Mouse (Mus musculus) myocyte (in vitro differentiated cells): Measurements from ENCODE around the gene Arhgef7. TPM values are rescaled to one million over a fixed set of nuclear protein-coding genes. Genes with fewer than 3 reads are reported as not detected.
"Not testable (repeated sequence)": the region's sequence is repeated elsewhere in the genome, so short reads cannot be mapped to it uniquely, and the experiment has no call there.

Source experiments
- H3K27me3 ChIP-seq: one replicate; pipeline ENCODE4 v1.6.1; 2011; ENCODE audit not compliant: control insufficient read depth, insufficient read depth, insufficient read length
- H3K36me3 ChIP-seq: one replicate; pipeline ENCODE4 v1.6.1; 2011; ENCODE audit not compliant: control insufficient read depth, insufficient read depth
- H3K4me2 ChIP-seq: one replicate; pipeline ENCODE4 v1.6.1; 2011; ENCODE audit warnings: low read depth, control low read depth
- H3K4me3 ChIP-seq: one replicate; pipeline ENCODE4 v1.5.1; 2011; ENCODE audit warnings: mild to moderate bottlenecking, control low read depth, moderate library complexity
- H3K79me2 ChIP-seq: one replicate; pipeline ENCODE4 v1.6.1; 2011; ENCODE audit not compliant: control insufficient read depth, insufficient read depth
- H3ac ChIP-seq: one replicate; pipeline ENCODE4 v1.6.1; 2011; ENCODE audit not compliant: control insufficient read depth, insufficient read length
- CEBPB ChIP-seq: IDR thresholded peaks from 2 replicates; pipeline ENCODE4 v1.6.1; 2011; ENCODE audit warnings: mild to moderate bottlenecking, moderate library complexity; ENCODE audit not compliant: poor library complexity, insufficient read depth, severe bottlenecking
- E2F4 ChIP-seq: IDR thresholded peaks from one replicate; pipeline ENCODE4 v1.6.1; 2011; ENCODE audit warnings: mild to moderate bottlenecking, control low read depth, moderate library complexity; ENCODE audit not compliant: insufficient read depth
- MAX ChIP-seq: IDR thresholded peaks from one replicate; pipeline ENCODE4 v1.6.1; 2011; ENCODE audit warnings: low read depth, mild to moderate bottlenecking, control low read depth
- MYOD1 ChIP-seq, 3 experiments: IDR thresholded peaks; one replicate each; pipeline ENCODE4 v1.6.1; 2011; ENCODE audit warnings: control low read depth in 2 of 3, low read depth in 2 of 3, mild to moderate bottlenecking in 2 of 3, moderate library complexity in 1 of 3; ENCODE audit not compliant: insufficient read length in 2 of 3, control insufficient read depth in 1 of 3
- MYOG ChIP-seq, 3 experiments: IDR thresholded peaks; one replicate each; pipeline ENCODE4 v1.6.1; 2011; ENCODE audit warnings: control low read depth in 2 of 3, low read depth in 2 of 3, mild to moderate bottlenecking in 2 of 3; ENCODE audit not compliant: insufficient read length in 2 of 3, control insufficient read depth in 1 of 3, insufficient read depth in 1 of 3
- POLR2A ChIP-seq: IDR thresholded peaks from one replicate; pipeline ENCODE4 v1.6.1; 2011; ENCODE audit warnings: low read depth, mild to moderate bottlenecking, control low read depth, moderate library complexity; ENCODE audit not compliant: insufficient read length
- POLR2AphosphoS2 ChIP-seq: IDR thresholded peaks from one replicate; pipeline ENCODE4 v1.6.1; 2011; ENCODE audit warnings: low read depth, control low read depth; ENCODE audit not compliant: insufficient read length
- REST ChIP-seq: IDR thresholded peaks from one replicate; pipeline ENCODE4 v1.6.1; 2011; ENCODE audit warnings: mild to moderate bottlenecking, control low read depth, moderate library complexity; ENCODE audit not compliant: insufficient read depth, insufficient read length
- SRF ChIP-seq: IDR thresholded peaks from one replicate; pipeline ENCODE4 v1.6.1; 2011; ENCODE audit warnings: low read depth; ENCODE audit not compliant: control insufficient read depth, insufficient read length
- TCF12 ChIP-seq: IDR thresholded peaks from one replicate; pipeline ENCODE4 v1.6.1; 2011; ENCODE audit warnings: mild to moderate bottlenecking, control low read depth; ENCODE audit not compliant: poor library complexity, insufficient read depth, severe bottlenecking
- TCF3 ChIP-seq: IDR thresholded peaks from one replicate; pipeline ENCODE4 v1.6.1; 2011; ENCODE audit warnings: low read depth, control low read depth; ENCODE audit not compliant: insufficient read length
- USF1 ChIP-seq: IDR thresholded peaks from one replicate; pipeline ENCODE4 v1.6.1; 2011; ENCODE audit warnings: low read depth, mild to moderate bottlenecking, control low read depth, moderate library complexity
- polyA plus RNA-seq: library from polyadenylated mRNA; unstranded; fragments of >200 nt; fragmentation: generic; extraction: Trizol; gene quantifications from one replicate; pipeline ENCODE4 v1.2.1, GENCODE M21; 2012; ENCODE audit warnings: missing spikeins

Gene Arhgef7
- polyA plus RNA-seq, 1 experiment = 24.5 TPM

DNA sequence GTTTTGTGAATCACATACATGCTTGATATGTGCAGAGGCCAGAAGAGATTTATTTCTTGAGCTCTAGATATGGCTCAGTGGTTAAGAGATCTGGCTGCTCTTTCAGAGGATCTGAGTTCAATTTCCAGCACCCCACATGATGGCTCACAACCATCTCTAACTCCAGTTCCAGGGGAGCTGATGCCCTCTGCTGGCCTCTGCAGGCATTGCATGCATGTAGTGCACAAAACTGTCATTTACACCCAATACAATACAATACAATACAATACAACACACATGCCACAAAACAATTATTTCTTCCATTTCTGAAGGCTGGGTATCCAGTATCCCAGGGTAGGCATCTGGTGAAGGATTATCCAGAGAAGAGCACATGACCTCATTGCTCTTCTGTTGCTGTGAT, 140.3 kb downstream of the Arhgef7 start:
- H3K4me3 ChIP-seq = no peak overlapping the region
- H3K27me3 ChIP-seq = no peaks in the 10 kb centered on the region
- no peaks in the 10 kb centered on the region for H3K36me3 ChIP-seq
- no peak overlapping the region for H3K4me2 ChIP-seq
- H3K79me2 ChIP-seq = no peaks in the 10 kb centered on the region
- TF ChIP-seq USF1 (no peak), TCF3 (no peak), E2F4 (no peak), CEBPB (no peak), MAX (no peak), POLR2AphosphoS2 (no peak), REST (no peak), MYOG (IDR thresholded peaks at IDR 0.05; ENCODE audit: control insufficient read depth in 1 of 3, insufficient read depth in 1 of 3, insufficient read length in 2 of 3, low read depth in 2 of 3) (no peak)
- no peak overlapping the region for H3ac ChIP-seq

DNA sequence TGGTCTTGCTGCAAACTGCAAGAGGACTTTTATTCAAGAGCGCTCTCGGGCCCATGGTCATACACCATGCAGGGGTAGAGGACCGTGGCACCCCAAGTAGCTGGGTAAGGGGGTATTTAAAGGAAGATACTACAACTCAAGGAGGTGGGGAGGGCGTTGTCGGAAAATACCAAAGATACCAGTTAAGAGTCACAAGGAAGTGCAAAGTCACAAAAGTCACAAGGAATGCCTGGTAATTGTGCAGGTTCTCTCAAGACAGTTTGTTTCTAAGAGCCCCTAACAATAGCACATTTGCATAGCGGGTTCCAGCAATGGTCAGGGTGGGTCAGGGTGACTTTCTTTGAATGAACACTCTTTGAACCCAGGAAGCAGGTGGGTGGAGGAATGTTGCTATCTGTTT, 146.7 kb downstream of the Arhgef7 start:
- H3K27me3 ChIP-seq, H3K4me3 ChIP-seq, H3K36me3 ChIP-seq, H3K4me2 ChIP-seq, H3K79me2 ChIP-seq, H3ac ChIP-seq: not testable (repeated sequence)

DNA sequence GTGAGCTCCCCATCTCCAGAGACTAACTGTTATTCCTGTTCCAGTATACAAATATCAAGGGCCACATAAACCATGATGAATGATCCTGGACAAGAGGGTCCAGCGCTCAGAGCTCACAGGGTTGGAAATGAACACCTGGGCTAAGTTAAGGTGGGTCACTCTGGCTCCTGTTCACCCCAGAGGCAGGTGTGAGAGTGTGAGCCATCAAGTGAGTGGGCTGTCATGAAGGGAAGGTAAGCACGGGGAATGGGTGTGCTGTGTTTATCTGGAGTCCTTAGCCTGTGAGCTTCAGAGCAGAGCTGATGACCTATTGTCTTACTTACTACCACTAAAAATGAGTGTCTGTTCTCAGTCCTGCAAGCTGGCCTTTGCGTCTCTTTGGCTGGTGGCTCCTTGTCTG, 157.1 kb downstream of the Arhgef7 start:
- Histone ChIP-seq H3K36me3 (no peaks in the 10 kb centered on the region), H3K4me3 (no peak overlapping the region), H3K4me2 (no peak overlapping the region), H3K27me3 (no peaks in the 10 kb centered on the region), H3K79me2 (no peaks in the 10 kb centered on the region), H3ac (no peak overlapping the region)
- TF ChIP-seq CEBPB (no peak), TCF3 (no peak), USF1 (no peak), E2F4 (no peak), MYOG (IDR thresholded peaks at IDR 0.05; ENCODE audit: control insufficient read depth in 1 of 3, insufficient read depth in 1 of 3, insufficient read length in 2 of 3, low read depth in 2 of 3) (no peak), MYOD1 (IDR thresholded peaks at IDR 0.05; ENCODE audit: control insufficient read depth in 1 of 3, insufficient read length in 2 of 3, low read depth in 2 of 3) (no peak), SRF (no peak), MAX (no peak), POLR2AphosphoS2 (no peak), REST (no peak), TCF12 (no peak), POLR2A (no peak)

Other genes with a start within 250 kb of the Arhgef7 start
- gene Rab20, start 249.0 kb upstream of the Arhgef7 start, polyA plus RNA-seq = 1.2 TPM
- 89.2 TPM for gene Naxd, start 230.2 kb upstream of the Arhgef7 start, polyA plus RNA-seq
- 14.4 TPM for gene Cars2, start 176.9 kb upstream of the Arhgef7 start, polyA plus RNA-seq
- gene Ing1, start 172.2 kb upstream of the Arhgef7 start, polyA plus RNA-seq = 21.8 TPM
- 71.9 TPM for gene Ankrd10, start 92.0 kb upstream of the Arhgef7 start, polyA plus RNA-seq
- gene 1700016D06Rik, start 26.7 kb upstream of the Arhgef7 start, polyA plus RNA-seq = 0.30 TPM
- not detected for gene Tex29, start 112.8 kb downstream of the Arhgef7 start, polyA plus RNA-seq